Mouse (Mus musculus) erythroblast, embryonic 14.5 days (primary cell): ENCODE data around the gene Lhpp. TPM values are rescaled to one million over a fixed set of nuclear protein-coding genes. Genes with fewer than 3 reads are reported as not detected.
A peak's percentile ranks its signal among the peaks of the same experiment; 100 is the strongest.

ENCODE experiments used
- H3K27me3 ChIP-seq: 2 replicates; pipeline ENCODE4 v1.6.1; 2012; ENCODE audit warnings: inconsistent platforms; ENCODE audit not compliant: control insufficient read depth
- H3K36me3 ChIP-seq: 2 replicates; pipeline ENCODE4 v1.6.1; 2012; ENCODE audit warnings: mild to moderate bottlenecking, inconsistent platforms; ENCODE audit not compliant: control insufficient read depth
- H3K4me1 ChIP-seq: 2 replicates; pipeline ENCODE4 v1.6.1; 2012; ENCODE audit warnings: inconsistent platforms; ENCODE audit not compliant: control insufficient read depth
- H3K4me3 ChIP-seq: replicated peaks from 2 replicates; pipeline ENCODE3; 2012; ENCODE audit warnings: moderate library complexity, mild to moderate bottlenecking, inconsistent platforms
- H3K9me3 ChIP-seq: 2 replicates; pipeline ENCODE4 v1.6.1; 2012; ENCODE audit warnings: low read length, inconsistent platforms, mixed read lengths; ENCODE audit not compliant: control insufficient read depth
- GATA1 ChIP-seq: IDR thresholded peaks from 2 replicates; pipeline ENCODE4 v1.6.1; 2012; ENCODE audit warnings: low read length, inconsistent platforms, mixed read lengths
- TAL1 ChIP-seq: IDR thresholded peaks from 3 replicates; pipeline ENCODE4 v1.6.1; 2012; ENCODE audit warnings: low read length, inconsistent platforms, mixed read lengths
- polyA plus RNA-seq: library from polyadenylated mRNA; stranded (reverse); fragments of >175 nt; gene quantifications from 2 replicates; pipeline ENCODE4 v1.2.3, GENCODE M21; 2012

Lhpp gene
- polyA plus RNA-seq, 1 experiment = 0.12 TPM

- TF ChIP-seq GATA1 = no peak
- TF ChIP-seq TAL1 = no peak
- H3K27me3 ChIP-seq = no peaks in the 10 kb centered on the region
- H3K9me3 ChIP-seq = no peaks in the 10 kb centered on the region
- no peak overlapping the region for H3K4me3 ChIP-seq
- H3K36me3 ChIP-seq = peaks cover 100% of the 10 kb centered on the region
- peaks cover 89% of the 10 kb centered on the region for H3K4me1 ChIP-seq
Measured at GRCm38 (mm10) chr7:132732136-132732789, 121.8 kb downstream of the Lhpp start.

- no peak for TF ChIP-seq TAL1
- no peak for TF ChIP-seq GATA1
- H3K4me1 ChIP-seq = peaks cover 94% of the 10 kb centered on the region
Measured at GRCm38 (mm10) chr7:132733521-132733920, 123.1 kb downstream of the Lhpp start.

GRCm38 (mm10) chr7:132734222-132734621 lies 123.8 kb downstream of the Lhpp start:
- TF ChIP-seq GATA1 = no peak
- TF ChIP-seq TAL1 = no peak
- Histone ChIP-seq H3K4me1 (peaks cover 94% of the 10 kb centered on the region), H3K27me3 (no peaks in the 10 kb centered on the region), H3K9me3 (no peaks in the 10 kb centered on the region), H3K4me3 (no peak overlapping the region), H3K36me3 (peaks cover 100% of the 10 kb centered on the region)

More at GRCm38 (mm10) chr7:132733521-132733920, 123.1 kb downstream of the Lhpp start:
- peaks cover 100% of the 10 kb centered on the region for H3K36me3 ChIP-seq
- H3K27me3 ChIP-seq = no peaks in the 10 kb centered on the region
- H3K4me3 ChIP-seq = no peak overlapping the region
- no peaks in the 10 kb centered on the region for H3K9me3 ChIP-seq

- TF ChIP-seq GATA1 = no peak
- no peak for TF ChIP-seq TAL1
- peaks cover 94% of the 10 kb centered on the region for H3K4me1 ChIP-seq
- no peak overlapping the region for H3K4me3 ChIP-seq
- no peaks in the 10 kb centered on the region for H3K27me3 ChIP-seq
- peaks cover 100% of the 10 kb centered on the region for H3K36me3 ChIP-seq
- H3K9me3 ChIP-seq = no peaks in the 10 kb centered on the region
Measured at GRCm38 (mm10) chr7:132735145-132735544, 124.7 kb downstream of the Lhpp start.

- Histone ChIP-seq H3K4me1 (peaks cover 94% of the 10 kb centered on the region), H3K9me3 (no peaks in the 10 kb centered on the region), H3K27me3 (no peaks in the 10 kb centered on the region), H3K36me3 (peaks cover 100% of the 10 kb centered on the region), H3K4me3 (no peak overlapping the region)
- TF ChIP-seq TAL1 = no peak
- no peak for TF ChIP-seq GATA1
Measured at GRCm38 (mm10) chr7:132736099-132736862, 125.8 kb downstream of the Lhpp start.

GRCm38 (mm10) chr7:132738844-132739243 lies 128.4 kb downstream of the Lhpp start:
- peaks cover 96% of the 10 kb centered on the region for H3K36me3 ChIP-seq
- peak overlapping the region; percentile 52 for H3K4me3 ChIP-seq

GRCm38 (mm10) chr7:132739829-132740228 lies 129.4 kb downstream of the Lhpp start:
- H3K9me3 ChIP-seq = no peaks in the 10 kb centered on the region
- H3K36me3 ChIP-seq = peaks cover 86% of the 10 kb centered on the region
- H3K4me1 ChIP-seq = peaks cover 85% of the 10 kb centered on the region
- no peak for TF ChIP-seq TAL1
- TF ChIP-seq GATA1 = no peak
- H3K4me3 ChIP-seq = peak overlapping the region; percentile 52
- no peaks in the 10 kb centered on the region for H3K27me3 ChIP-seq

More at GRCm38 (mm10) chr7:132738844-132739243, 128.4 kb downstream of the Lhpp start:
- Histone ChIP-seq H3K4me1 (peaks cover 94% of the 10 kb centered on the region), H3K27me3 (no peaks in the 10 kb centered on the region), H3K9me3 (no peaks in the 10 kb centered on the region)
- TF ChIP-seq TAL1 (peak; percentile 75), GATA1 (peak; percentile 88)

GRCm38 (mm10) chr7:132742912-132743311 lies 132.5 kb downstream of the Lhpp start:
- H3K36me3 ChIP-seq = peaks cover 83% of the 10 kb centered on the region
- TF ChIP-seq GATA1 (no peak), TAL1 (no peak)
- H3K27me3 ChIP-seq = no peaks in the 10 kb centered on the region
- H3K4me1 ChIP-seq = peaks cover 80% of the 10 kb centered on the region
- no peaks in the 10 kb centered on the region for H3K9me3 ChIP-seq
- no peak overlapping the region for H3K4me3 ChIP-seq

GRCm38 (mm10) chr7:132747096-132747495 lies 136.7 kb downstream of the Lhpp start:
- H3K4me1 ChIP-seq = peaks cover 65% of the 10 kb centered on the region
- no peaks in the 10 kb centered on the region for H3K9me3 ChIP-seq
- H3K36me3 ChIP-seq = peaks cover 83% of the 10 kb centered on the region
- TF ChIP-seq GATA1 = no peak
- TF ChIP-seq TAL1 = no peak
- H3K27me3 ChIP-seq = no peaks in the 10 kb centered on the region
- no peak overlapping the region for H3K4me3 ChIP-seq
